Mouse (Mus musculus) kidney, embryonic 14.5 days (tissue): ENCODE results near the gene Mad1l1. TPM values are rescaled to one million over a fixed set of nuclear protein-coding genes. Genes with fewer than 3 reads are reported as not detected.

Experiments
- ATAC-seq: fragments of 200-750 bp; cut with Nextera tagmentation; 2 replicates; pipeline ENCODE4 v1.8.0; 2017; ENCODE audit warnings: moderate number of reproducible peaks, mild to moderate bottlenecking, moderate TSS enrichment, moderate library complexity; ENCODE audit not compliant: low FRiP score, low TSS enrichment
- H3K27ac ChIP-seq: fragments of 300-500 bp; sonication (generic); 2 replicates; pipeline ENCODE4 v1.5.1; 2014; ENCODE audit warnings: low read depth, mild to moderate bottlenecking, low read length, moderate library complexity, mixed read lengths
- H3K27me3 ChIP-seq: fragments of 300-500 bp; sonication (generic); 2 replicates; pipeline ENCODE4 v1.6.1; 2014; ENCODE audit warnings: mild to moderate bottlenecking, low read length; ENCODE audit not compliant: control insufficient read depth, insufficient read depth
- H3K36me3 ChIP-seq: fragments of 300-500 bp; sonication (generic); 2 replicates; pipeline ENCODE4 v1.6.1; 2014; ENCODE audit warnings: low read length, mixed read lengths; ENCODE audit not compliant: control insufficient read depth, insufficient read depth
- H3K4me1 ChIP-seq: fragments of 300-500 bp; sonication (generic); 2 replicates; pipeline ENCODE4 v1.6.1; 2014; ENCODE audit warnings: low read length, mixed read lengths; ENCODE audit not compliant: control insufficient read depth, insufficient read depth
- H3K4me2 ChIP-seq: fragments of 300-500 bp; sonication (generic); replicated peaks from 2 replicates; pipeline ENCODE4 v1.6.1; 2014; ENCODE audit warnings: low read depth, mild to moderate bottlenecking, low read length
- H3K4me3 ChIP-seq: fragments of 300-500 bp; sonication (generic); 2 replicates; pipeline ENCODE4 v1.5.1; 2014; ENCODE audit warnings: mild to moderate bottlenecking, low read length
- H3K9ac ChIP-seq: fragments of 300-500 bp; sonication (generic); 2 replicates; pipeline ENCODE4 v1.6.1; 2014; ENCODE audit warnings: low read depth, mild to moderate bottlenecking, low read length, moderate library complexity
- H3K9me3 ChIP-seq: fragments of 300-500 bp; sonication (generic); 2 replicates; pipeline ENCODE4 v1.6.1; 2016; ENCODE audit warnings: low read length; ENCODE audit not compliant: control insufficient read depth
- WGBS: fragments of 180-500 bp; shearing (Covaris S2); extraction: QIAGEN DNeasy Blood & Tissue Kit; methylation state at CpG from one replicate; pipeline ENCODE4 v1.1.7; 2014; 5-methylcytosine and 5-hydroxymethylcytosine counted together
- polyA plus RNA-seq: library from polyadenylated mRNA; unstranded; fragments of >200 nt; fragmentation: Nextera tagmentation; extraction: Ambion mirVana; gene quantifications from 2 replicates; pipeline ENCODE4 v1.2.1, GENCODE M21; 2014

The Mad1l1 gene
- polyA plus RNA-seq, 1 experiment from 2014 or later: 47.4 TPM

- Histone ChIP-seq H3K9me3 (no peaks in the 10 kb centered on the region), H3K4me1 (no peaks in the 10 kb centered on the region), H3K4me3 (no peak overlapping the region), H3K9ac (no peak overlapping the region), H3K4me2 (no peak overlapping the region), H3K27ac (no peak overlapping the region), H3K27me3 (no peaks in the 10 kb centered on the region), H3K36me3 (no peaks in the 10 kb centered on the region)
- WGBS: 79% methylated on average over 6 of the region's 6 CpGs
- no peak for ATAC-seq
Measured at GRCm38 (mm10) chr5:140022861-140023260, 298.5 kb downstream of the Mad1l1 start.

GRCm38 (mm10) chr5:140021755-140022154 lies 299.6 kb downstream of the Mad1l1 start:
- 87% methylated on average over 10 of the region's 10 CpGs for WGBS
- H3K9ac ChIP-seq: no peak overlapping the region
- H3K9me3 ChIP-seq: no peaks in the 10 kb centered on the region
- H3K4me2 ChIP-seq: no peak overlapping the region
- no peak overlapping the region for H3K27ac ChIP-seq
- H3K4me3 ChIP-seq: no peak overlapping the region
- ATAC-seq: no peak
- no peaks in the 10 kb centered on the region for H3K36me3 ChIP-seq
- no peaks in the 10 kb centered on the region for H3K27me3 ChIP-seq
- no peaks in the 10 kb centered on the region for H3K4me1 ChIP-seq

- Histone ChIP-seq H3K9ac (no peak overlapping the region), H3K4me2 (no peak overlapping the region), H3K4me3 (no peak overlapping the region), H3K4me1 (no peaks in the 10 kb centered on the region), H3K27me3 (no peaks in the 10 kb centered on the region), H3K36me3 (no peaks in the 10 kb centered on the region), H3K27ac (no peak overlapping the region), H3K9me3 (no peaks in the 10 kb centered on the region)
- WGBS: 94% methylated on average over 1 of the region's 1 CpGs
- no peak for ATAC-seq
Measured at GRCm38 (mm10) chr5:140019616-140020015, 301.7 kb downstream of the Mad1l1 start.

- no peak overlapping the region for H3K27ac ChIP-seq
- H3K27me3 ChIP-seq: no peaks in the 10 kb centered on the region
- WGBS: 89% methylated on average over 7 of the region's 7 CpGs
- no peak overlapping the region for H3K4me3 ChIP-seq
- no peak overlapping the region for H3K4me2 ChIP-seq
- no peak overlapping the region for H3K9ac ChIP-seq
- H3K9me3 ChIP-seq: no peaks in the 10 kb centered on the region
- ATAC-seq: no peak
- no peaks in the 10 kb centered on the region for H3K4me1 ChIP-seq
- no peaks in the 10 kb centered on the region for H3K36me3 ChIP-seq
Measured at GRCm38 (mm10) chr5:140018780-140019179, 302.6 kb downstream of the Mad1l1 start.

- Histone ChIP-seq H3K27ac (no peak overlapping the region), H3K9me3 (no peaks in the 10 kb centered on the region), H3K36me3 (no peaks in the 10 kb centered on the region), H3K4me1 (no peaks in the 10 kb centered on the region), H3K9ac (no peak overlapping the region), H3K27me3 (no peaks in the 10 kb centered on the region), H3K4me2 (no peak overlapping the region), H3K4me3 (no peak overlapping the region)
- 93% methylated on average over 1 of the region's 1 CpGs for WGBS
- ATAC-seq: no peak
Measured at GRCm38 (mm10) chr5:140016896-140017295, 304.5 kb downstream of the Mad1l1 start.

GRCm38 (mm10) chr5:140013652-140014051 lies 307.7 kb downstream of the Mad1l1 start:
- Histone ChIP-seq H3K9ac (no peak overlapping the region), H3K4me2 (no peak overlapping the region), H3K36me3 (no peaks in the 10 kb centered on the region), H3K4me1 (no peaks in the 10 kb centered on the region), H3K27me3 (no peaks in the 10 kb centered on the region), H3K4me3 (no peak overlapping the region), H3K9me3 (no peaks in the 10 kb centered on the region), H3K27ac (no peak overlapping the region)
- WGBS: 83% methylated on average over 5 of the region's 5 CpGs
- no peak for ATAC-seq

GRCm38 (mm10) chr5:140012286-140012967 lies 308.9 kb downstream of the Mad1l1 start:
- WGBS: 87% methylated on average over 12 of the region's 12 CpGs
- Histone ChIP-seq H3K27ac (no peak overlapping the region), H3K9ac (no peak overlapping the region), H3K4me1 (no peaks in the 10 kb centered on the region), H3K4me2 (no peak overlapping the region), H3K4me3 (no peak overlapping the region), H3K27me3 (no peaks in the 10 kb centered on the region), H3K36me3 (no peaks in the 10 kb centered on the region), H3K9me3 (no peaks in the 10 kb centered on the region)
- no peak for ATAC-seq

- no peak for ATAC-seq
- 77% methylated on average over 3 of the region's 3 CpGs for WGBS
- H3K9me3 ChIP-seq: no peaks in the 10 kb centered on the region
Measured at GRCm38 (mm10) chr5:140010405-140010804, 310.9 kb downstream of the Mad1l1 start.

GRCm38 (mm10) chr5:140009083-140009655 lies 312.2 kb downstream of the Mad1l1 start:
- Histone ChIP-seq H3K9ac (no peak overlapping the region), H3K4me2 (no peak overlapping the region), H3K27me3 (no peaks in the 10 kb centered on the region), H3K27ac (no peak overlapping the region), H3K4me3 (no peak overlapping the region), H3K9me3 (no peaks in the 10 kb centered on the region), H3K4me1 (no peaks in the 10 kb centered on the region), H3K36me3 (0 out of 2 replicates have a peak, but pooled peaks cover 2% of the 10 kb centered on the region)
- 87% methylated on average over 7 of the region's 7 CpGs for WGBS
- no peak for ATAC-seq

More at GRCm38 (mm10) chr5:140010405-140010804, 310.9 kb downstream of the Mad1l1 start:
- H3K4me2 ChIP-seq: no peak overlapping the region
- H3K27ac ChIP-seq: no peak overlapping the region
- no peak overlapping the region for H3K4me3 ChIP-seq
- H3K4me1 ChIP-seq: no peaks in the 10 kb centered on the region
- H3K27me3 ChIP-seq: no peaks in the 10 kb centered on the region
- H3K9ac ChIP-seq: no peak overlapping the region
- 0 out of 2 replicates have a peak, but pooled peaks cover 2% of the 10 kb centered on the region for H3K36me3 ChIP-seq
